Mouse (Mus musculus) megakaryocyte, embryonic 14.5 days (primary cell): ENCODE measurements around the gene E130308A19Rik.

Experiments
- FLI1 ChIP-seq: IDR thresholded peaks from 2 replicates; pipeline ENCODE4 v1.6.1; 2012; ENCODE audit warnings: low read length, inconsistent platforms, mixed read lengths
- GATA1 ChIP-seq: IDR thresholded peaks from 3 replicates; pipeline ENCODE4 v1.6.1; 2012; ENCODE audit warnings: mixed read lengths, low read length, inconsistent platforms, borderline replicate concordance

DNA sequence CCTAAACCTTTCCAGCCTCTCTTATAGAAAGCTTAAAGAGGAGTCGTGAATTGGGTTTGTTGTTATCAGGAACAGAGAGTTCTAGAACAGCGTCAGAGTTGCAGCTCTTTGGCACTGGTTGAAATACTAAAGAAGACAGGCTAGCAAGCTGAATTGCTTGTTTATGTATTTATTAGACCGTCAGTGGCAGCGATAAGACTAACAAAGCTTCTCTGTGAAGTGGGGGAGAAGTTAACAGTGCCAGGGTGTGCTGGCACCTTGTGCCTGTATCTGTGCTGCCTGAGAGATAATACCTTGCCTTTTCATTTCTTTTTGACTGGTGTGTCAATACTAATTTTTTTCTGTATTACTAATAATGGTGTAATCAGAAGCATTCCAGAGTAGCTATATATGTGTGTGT lies 2.2 kb downstream of the E130308A19Rik start:
- no peak for TF ChIP-seq GATA1
- no peak for TF ChIP-seq FLI1
